Mouse (Mus musculus) G1E (cell line): ENCODE results near the gene AI481877.

Experiments
- CTCF ChIP-seq: IDR thresholded peaks from 2 replicates; pipeline ENCODE4 v1.5.1; 2012; ENCODE audit warnings: low read depth, low read length, inconsistent platforms, mixed read lengths
- GATA1 ChIP-seq: IDR thresholded peaks from 2 replicates; pipeline ENCODE4 v1.6.1; 2012; ENCODE audit warnings: borderline replicate concordance, low read length, inconsistent platforms, mixed read lengths
- GATA2 ChIP-seq: IDR thresholded peaks from 2 replicates; pipeline ENCODE4 v1.6.1; 2012; ENCODE audit warnings: low read depth, low read length, inconsistent platforms, borderline replicate concordance
- POLR2AphosphoS5 ChIP-seq: IDR thresholded peaks from 2 replicates; pipeline ENCODE4 v1.6.1; 2012; ENCODE audit warnings: low read depth, low read length, inconsistent platforms; ENCODE audit not compliant: insufficient replicate concordance
- TAL1 ChIP-seq: conservative IDR thresholded peaks from 2 replicates; pipeline ENCODE4 v1.6.1; 2012; ENCODE audit warnings: low read depth, low read length, inconsistent platforms, mixed read lengths

DNA sequence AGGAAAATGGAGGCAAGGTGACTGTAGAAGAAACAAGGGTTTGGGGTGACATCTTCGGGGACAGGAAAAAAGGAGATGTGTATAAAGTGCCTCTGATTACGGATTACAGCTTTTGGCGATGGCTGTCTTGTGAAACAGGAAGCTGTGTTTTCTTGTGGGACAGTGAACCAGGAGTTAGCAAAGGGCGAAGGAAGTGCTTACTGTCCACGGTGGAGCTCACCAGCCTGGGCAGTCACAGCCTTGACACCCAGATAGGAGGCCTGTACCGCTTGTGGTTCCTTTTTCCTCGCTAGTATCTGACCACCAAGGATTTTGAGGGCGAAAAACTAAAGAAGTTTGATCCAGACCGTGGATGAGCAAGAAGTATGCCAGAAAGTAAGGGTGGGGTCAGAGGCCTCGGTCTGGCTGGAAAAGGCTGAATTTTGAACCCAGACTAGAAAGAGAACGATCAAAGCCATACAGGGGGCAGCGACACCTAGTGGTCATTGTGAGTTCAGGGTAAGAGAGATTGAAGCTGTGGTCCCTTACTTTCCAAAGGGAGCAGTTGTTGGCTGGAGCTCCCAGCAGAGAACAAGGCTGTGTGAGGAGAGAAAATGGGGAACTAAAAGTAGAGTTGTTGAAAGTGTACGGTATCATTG lies 102.2 kb downstream of the AI481877 start:
- TF ChIP-seq CTCF (peak; percentile 80), POLR2AphosphoS5 (no peak), GATA1 (no peak), TAL1 (no peak), GATA2 (no peak)
